Mouse (Mus musculus) small intestine, adult 2 months (tissue): Measurements from ENCODE around the gene Gm20388.

Experiments used
- CTCF ChIP-seq: fragments of 200-500 bp; IDR thresholded peaks from 2 replicates; pipeline ENCODE4 v1.5.1; 2012; ENCODE audit warnings: low read depth, mild to moderate bottlenecking, control low read depth, inconsistent platforms, low read length, moderate library complexity, mixed read lengths; ENCODE audit not compliant: insufficient replicate concordance, insufficient read length; ENCODE audit errors: extremely low read depth
- POLR2A ChIP-seq: fragments of 200-500 bp; IDR thresholded peaks from 2 replicates; pipeline ENCODE4 v1.6.1; 2012; ENCODE audit warnings: low read depth, mild to moderate bottlenecking, control low read depth, inconsistent platforms, low read length, moderate library complexity

DNA sequence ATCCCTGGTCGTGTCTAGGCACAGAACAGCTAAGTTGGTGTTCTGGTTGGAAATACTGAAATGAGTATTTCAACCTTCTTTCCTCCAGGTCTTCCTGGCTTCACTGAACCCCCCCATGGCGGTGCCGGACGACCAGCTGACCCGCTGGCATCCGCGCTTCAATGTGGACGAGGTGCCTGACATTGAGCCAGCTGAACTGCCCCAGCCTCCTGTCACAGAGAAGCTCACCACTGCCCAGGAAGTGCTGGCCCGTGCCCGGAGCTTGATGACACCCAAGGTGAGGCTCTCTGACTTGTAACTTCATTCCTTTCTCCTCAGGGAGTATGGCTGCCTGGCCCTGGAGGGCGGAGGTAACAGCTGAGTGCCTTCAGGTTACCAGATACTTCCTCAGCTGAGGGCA, 2660.5 kb downstream of the Gm20388 start:
- TF ChIP-seq POLR2A (no peak), CTCF (no peak)
